Mouse (Mus musculus): ENCODE measurements around the gene Pimreg. TPM values are rescaled to one million over a fixed set of nuclear protein-coding genes. Genes with fewer than 3 reads are reported as not detected.

The Pimreg gene
- 10.2 and 10.9 TPM in 2 replicates for total RNA-seq (2014; rRNA removed)
- polyA plus RNA-seq (2015; fragmentation: Nextera tagmentation; extraction: Ambion mirVana) = 11.5 and 13.0 TPM in 2 replicates

DNA sequence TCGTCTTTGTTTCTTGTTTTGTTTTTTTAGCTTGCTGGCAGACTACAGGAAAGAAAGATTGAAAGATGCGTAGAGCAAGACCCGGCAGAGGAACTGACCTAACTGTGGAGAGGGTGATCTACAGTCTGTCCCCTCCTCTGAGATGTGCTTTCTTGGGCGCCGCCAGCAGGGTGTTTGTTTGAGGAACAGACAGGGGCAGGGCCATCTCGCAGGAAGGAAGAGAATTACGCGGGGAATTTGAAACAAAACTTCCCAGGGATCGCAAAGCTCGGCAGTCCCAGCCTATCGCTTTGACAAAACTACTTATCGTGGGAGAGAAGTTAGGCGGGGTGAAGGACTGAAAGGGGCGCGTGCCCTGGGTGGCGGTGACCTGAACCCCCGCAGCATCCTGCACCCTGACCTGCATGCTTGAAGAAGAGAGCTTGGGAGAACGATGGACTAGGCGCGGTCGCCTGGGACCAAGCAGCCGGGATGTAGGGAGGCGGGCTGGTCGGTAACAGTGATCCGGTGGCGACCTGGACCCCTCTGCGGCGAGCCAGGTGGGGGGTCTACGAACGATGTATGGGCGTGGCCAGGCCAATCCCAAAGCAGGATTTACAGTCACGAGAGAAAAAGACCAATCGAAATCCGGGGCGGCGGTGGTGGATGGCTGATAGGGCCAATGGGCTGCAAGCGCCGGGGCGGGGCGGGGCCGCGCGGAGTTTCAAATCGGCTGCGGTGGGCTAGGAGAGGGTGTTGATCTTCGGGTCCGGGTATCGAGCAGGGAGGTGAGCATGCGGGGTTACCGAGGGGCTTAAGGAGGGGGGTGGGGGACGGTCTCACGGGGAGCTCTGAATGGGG lies at the start of gene Pimreg:
TSS of gene Pimreg (plus strand) at position 265 of the 840 bp plus-strand sequence.
- ATAC-seq (ENCODE audit: low FRiP score) (peak; percentile 89), DNase-seq (ENCODE audit: low spot score) (peak; percentile 95)
- Histone ChIP-seq H3K4me3 (ENCODE audit: low read depth, low read length) (peak within 1 kb of the TSS; percentile 55), H3K27ac (ENCODE audit: low read depth, low read length) (no peak within 1 kb of the TSS), H3K9ac (replicated peaks; ENCODE audit: low read length, poor library complexity, severe bottlenecking) (peak within 1 kb of the TSS; percentile 52), H3K4me2 (ENCODE audit: low read depth, low read length, poor library complexity, severe bottlenecking) (peak within 1 kb of the TSS; percentile 85), H3K27me3 (ENCODE audit: insufficient read depth, low read length) (no peaks in the 10 kb centered on the region), H3K9me3 (ENCODE audit: low read length) (no peaks in the 10 kb centered on the region), H3K4me1 (ENCODE audit: insufficient read depth, low read length) (peaks cover 21% of the 10 kb centered on the region; the same call in 1 of the 2 replicates), H3K36me3 (ENCODE audit: insufficient read depth, low read length) (0 out of 2 replicates have a peak, but pooled peaks cover 3% of the 10 kb centered on the region)
- TF ChIP-seq CTCF (IDR thresholded peaks at IDR 0.05) = peak; percentile 46
- WGBS = 1% methylated on average over 51 of the region's 52 CpGs

DNA sequence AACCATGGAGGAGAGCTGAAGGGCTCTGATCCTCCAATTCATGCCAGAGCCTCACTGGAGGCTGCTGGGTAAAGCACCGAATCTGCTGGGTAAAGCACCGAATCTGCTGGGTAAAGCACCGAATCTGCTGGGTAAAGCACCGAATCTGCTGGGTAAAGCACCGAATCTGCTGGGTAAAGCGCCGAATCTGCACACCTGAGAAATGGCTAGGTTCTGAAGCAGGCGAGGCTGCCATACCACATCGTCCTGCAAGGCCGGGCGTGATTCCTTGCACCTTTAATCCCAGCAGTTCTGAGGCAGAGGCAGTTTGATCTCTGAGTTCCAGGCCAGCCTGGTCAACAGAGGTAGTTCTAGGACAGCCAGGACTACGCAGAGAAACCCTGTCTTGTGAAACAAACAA lies 49.4 kb upstream of the Pimreg start:
- Histone ChIP-seq H3K9me3 (ENCODE audit: low read length) (no peaks in the 10 kb centered on the region), H3K27me3 (ENCODE audit: insufficient read depth, low read length) (no peaks in the 10 kb centered on the region), H3K9ac (replicated peaks; ENCODE audit: low read length, poor library complexity, severe bottlenecking) (no peak overlapping the region), H3K36me3 (ENCODE audit: insufficient read depth, low read length) (no peaks in the 10 kb centered on the region), H3K4me1 (ENCODE audit: insufficient read depth, low read length) (peaks cover 10% of the 10 kb centered on the region; the same call in 1 of the 2 replicates), H3K4me3 (ENCODE audit: low read depth, low read length) (no peak overlapping the region), H3K27ac (ENCODE audit: low read depth, low read length) (no peak overlapping the region), H3K4me2 (ENCODE audit: low read depth, low read length, poor library complexity, severe bottlenecking) (no peak overlapping the region)
- TF ChIP-seq CTCF (IDR thresholded peaks at IDR 0.05) = no peak
- no peak for ATAC-seq (ENCODE audit: low FRiP score)
- DNase-seq (ENCODE audit: low spot score) = no peak
- WGBS = 87% methylated on average over 12 of the region's 12 CpGs

DNA sequence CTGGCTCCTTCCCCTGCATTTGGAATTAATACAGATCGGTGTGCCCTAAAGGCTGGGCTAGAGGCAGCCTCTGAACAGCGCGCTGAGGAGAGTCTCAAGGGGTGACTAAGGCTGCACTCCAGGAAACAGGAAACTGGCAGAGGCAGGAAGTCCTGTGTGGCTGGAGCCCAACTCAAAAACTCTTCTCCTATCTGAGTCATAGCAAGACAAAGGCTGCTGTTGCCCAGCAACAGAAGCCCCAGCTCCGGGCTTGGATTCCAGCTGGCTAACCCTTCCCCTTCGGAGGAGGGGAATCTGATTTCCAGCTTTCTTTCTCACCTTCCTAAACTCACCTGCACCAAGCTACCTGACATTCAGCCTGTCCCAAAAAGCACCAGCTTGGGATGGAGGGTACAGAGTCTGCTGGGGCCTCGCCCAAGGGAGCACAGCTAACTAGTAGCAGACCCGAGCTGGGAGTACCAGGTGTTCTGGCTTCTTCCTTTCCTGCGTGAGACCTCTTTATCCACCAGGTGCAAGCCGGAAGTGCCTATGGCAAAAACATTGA lies 45.8 kb upstream of the Pimreg start:
- WGBS = 12% methylated on average over 9 of the region's 9 CpGs
- H3K9me3 ChIP-seq (ENCODE audit: low read length) = no peaks in the 10 kb centered on the region
- DNase-seq (ENCODE audit: low spot score) = peak; percentile 84
- peak; percentile 73; the same call in 1 of the 2 replicates for ATAC-seq (ENCODE audit: low FRiP score)
- peak overlapping the region; percentile 30 for H3K4me2 ChIP-seq (ENCODE audit: low read depth, low read length, poor library complexity, severe bottlenecking)
- peaks cover 10% of the 10 kb centered on the region; the same call in 1 of the 2 replicates for H3K4me1 ChIP-seq (ENCODE audit: insufficient read depth, low read length)
- H3K9ac ChIP-seq (replicated peaks; ENCODE audit: low read length, poor library complexity, severe bottlenecking) = no peak overlapping the region
- H3K27ac ChIP-seq (ENCODE audit: low read depth, low read length) = peak overlapping the region; percentile 55
- no peaks in the 10 kb centered on the region for H3K36me3 ChIP-seq (ENCODE audit: insufficient read depth, low read length)
- no peak overlapping the region for H3K4me3 ChIP-seq (ENCODE audit: low read depth, low read length)
- 0 out of 2 replicates have a peak, but pooled peaks have one; percentile 1 for TF ChIP-seq CTCF (IDR thresholded peaks at IDR 0.05)
- H3K27me3 ChIP-seq (ENCODE audit: insufficient read depth, low read length) = no peaks in the 10 kb centered on the region

DNA sequence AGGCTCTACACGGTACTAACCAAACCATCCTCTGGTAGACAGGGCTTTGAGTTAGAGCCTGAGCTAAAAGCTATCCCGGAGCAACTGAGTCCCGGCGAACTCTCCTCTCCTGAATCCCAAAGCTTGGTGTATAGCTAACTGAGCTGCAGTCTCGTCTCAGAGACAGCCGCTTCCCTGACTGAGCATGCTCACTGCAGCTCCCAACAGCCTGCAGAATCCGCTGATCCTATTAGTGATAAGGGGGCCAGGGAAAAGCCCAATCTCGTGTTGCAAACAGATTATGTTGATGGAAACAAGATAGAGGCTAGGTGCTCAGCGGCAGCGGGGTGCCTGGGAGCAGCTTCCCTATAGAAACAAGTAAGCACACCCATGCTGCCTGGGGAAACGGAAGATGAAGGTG lies 45.0 kb upstream of the Pimreg start:
- H3K9ac ChIP-seq (replicated peaks; ENCODE audit: low read length, poor library complexity, severe bottlenecking) = no peak overlapping the region; the same call in 1 of the 2 replicates
- H3K9me3 ChIP-seq (ENCODE audit: low read length) = no peaks in the 10 kb centered on the region
- H3K4me1 ChIP-seq (ENCODE audit: insufficient read depth, low read length) = peaks cover 10% of the 10 kb centered on the region; the same call in 1 of the 2 replicates
- no peak for TF ChIP-seq CTCF (IDR thresholded peaks at IDR 0.05)
- no peak overlapping the region; the same call in 1 of the 2 replicates for H3K27ac ChIP-seq (ENCODE audit: low read depth, low read length)
- no peak overlapping the region for H3K4me3 ChIP-seq (ENCODE audit: low read depth, low read length)
- 18% methylated on average over 11 of the region's 11 CpGs for WGBS
- no peaks in the 10 kb centered on the region for H3K27me3 ChIP-seq (ENCODE audit: insufficient read depth, low read length)
- H3K36me3 ChIP-seq (ENCODE audit: insufficient read depth, low read length) = no peaks in the 10 kb centered on the region
- ATAC-seq (ENCODE audit: low FRiP score) (no peak), DNase-seq (ENCODE audit: low spot score) (peak; percentile 44)
- peak overlapping the region; percentile 3 for H3K4me2 ChIP-seq (ENCODE audit: low read depth, low read length, poor library complexity, severe bottlenecking)

DNA sequence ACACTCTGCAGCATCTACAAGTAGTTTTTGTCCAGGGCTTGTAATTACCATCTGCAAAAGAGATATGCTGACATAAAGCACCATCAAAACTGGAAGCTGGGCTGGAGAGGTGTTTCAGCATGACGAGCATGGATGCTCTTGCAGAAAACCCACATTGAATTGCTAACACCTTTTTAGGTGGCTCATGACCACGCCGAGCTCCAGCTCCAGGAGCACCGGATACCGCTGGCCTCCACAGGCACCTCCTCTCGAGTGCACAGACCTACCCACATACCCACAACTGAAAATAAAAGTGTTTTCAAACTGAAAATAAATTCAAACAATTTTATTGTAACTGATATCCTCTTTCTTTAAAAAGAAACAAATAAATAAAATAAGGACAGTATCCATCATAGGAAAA lies 41.6 kb upstream of the Pimreg start:
- Histone ChIP-seq H3K4me2 (ENCODE audit: low read depth, low read length, poor library complexity, severe bottlenecking) (no peak overlapping the region), H3K9me3 (ENCODE audit: low read length) (no peaks in the 10 kb centered on the region), H3K27ac (ENCODE audit: low read depth, low read length) (no peak overlapping the region), H3K4me3 (ENCODE audit: low read depth, low read length) (no peak overlapping the region), H3K36me3 (ENCODE audit: insufficient read depth, low read length) (no peaks in the 10 kb centered on the region), H3K9ac (replicated peaks; ENCODE audit: low read length, poor library complexity, severe bottlenecking) (no peak overlapping the region), H3K27me3 (ENCODE audit: insufficient read depth, low read length) (no peaks in the 10 kb centered on the region), H3K4me1 (ENCODE audit: insufficient read depth, low read length) (peaks cover 10% of the 10 kb centered on the region; the same call in 1 of the 2 replicates)
- ATAC-seq (ENCODE audit: low FRiP score) = no peak
- 90% methylated on average over 6 of the region's 6 CpGs for WGBS
- no peak for TF ChIP-seq CTCF (IDR thresholded peaks at IDR 0.05)
- DNase-seq (ENCODE audit: low spot score) = no peak
